Mouse (Mus musculus) neural tube, embryonic 14.5 days (tissue): ENCODE measurements around the gene Naip5. TPM values are rescaled to one million over a fixed set of nuclear protein-coding genes. Genes with fewer than 3 reads are reported as not detected.
"Not testable (repeated sequence)": the region's sequence is repeated elsewhere in the genome, so short reads cannot be mapped to it uniquely, and the experiment has no call there.

Experiments used
- ATAC-seq: fragments of 200-750 bp; cut with Nextera tagmentation; 2 replicates; pipeline ENCODE4 v1.8.0; 2017; ENCODE audit warnings: low read depth, mild to moderate bottlenecking, moderate TSS enrichment, moderate library complexity
- H3K27ac ChIP-seq: fragments of 300-500 bp; sonication (generic); 2 replicates; pipeline ENCODE4 v1.5.1; 2014; ENCODE audit warnings: low read depth, mild to moderate bottlenecking, control low read depth, low read length, moderate library complexity, mixed read lengths
- H3K27me3 ChIP-seq: fragments of 300-500 bp; sonication (generic); 2 replicates; pipeline ENCODE4 v1.6.1; 2014; ENCODE audit warnings: low read length; ENCODE audit not compliant: control insufficient read depth, insufficient read depth
- H3K36me3 ChIP-seq: fragments of 300-500 bp; sonication (generic); 2 replicates; pipeline ENCODE4 v1.6.1; 2014; ENCODE audit warnings: low read length, mixed read lengths; ENCODE audit not compliant: control insufficient read depth, insufficient read depth
- H3K4me1 ChIP-seq: fragments of 300-500 bp; sonication (generic); 2 replicates; pipeline ENCODE4 v1.6.1; 2014; ENCODE audit warnings: low read length; ENCODE audit not compliant: control insufficient read depth, insufficient read depth
- H3K4me2 ChIP-seq: fragments of 300-500 bp; sonication (generic); 2 replicates; pipeline ENCODE4 v1.6.1; 2014; ENCODE audit warnings: mild to moderate bottlenecking, low read depth, low read length, control low read depth
- H3K4me3 ChIP-seq: fragments of 300-500 bp; sonication (generic); 2 replicates; pipeline ENCODE4 v1.5.1; 2014; ENCODE audit warnings: low read depth, low read length, control low read depth, mixed read lengths
- H3K9ac ChIP-seq: fragments of 300-500 bp; sonication (generic); replicated peaks from 2 replicates; pipeline ENCODE4 v1.6.1; 2014; ENCODE audit warnings: low read depth, mild to moderate bottlenecking, control low read depth, low read length, mixed read lengths
- H3K9me3 ChIP-seq: fragments of 300-500 bp; sonication (generic); 2 replicates; pipeline ENCODE4 v1.6.1; 2016; ENCODE audit warnings: low read length; ENCODE audit not compliant: control insufficient read depth
- WGBS: fragments of 180-500 bp; shearing (Covaris S2); extraction: QIAGEN DNeasy Blood & Tissue Kit; methylation state at CpG from one replicate; pipeline ENCODE4 v1.1.7; 2014; 5-methylcytosine and 5-hydroxymethylcytosine counted together
- polyA plus RNA-seq: library from polyadenylated mRNA; unstranded; fragments of >200 nt; fragmentation: Nextera tagmentation; extraction: Ambion mirVana; gene quantifications from 2 replicates; pipeline ENCODE4 v1.2.1, GENCODE M21; 2014

Naip5 gene
- 0.12 and 0.28 TPM in 2 replicates for polyA plus RNA-seq

GRCm38 (mm10) chr13:100246223-100246622 is at the start of gene Naip5:
Naip5 (minus strand) TSS chr13:100246323.
- not testable (repeated sequence) for H3K4me1 ChIP-seq, ATAC-seq, H3K27ac ChIP-seq, H3K36me3 ChIP-seq, H3K9ac ChIP-seq, H3K4me3 ChIP-seq, H3K27me3 ChIP-seq, H3K4me2 ChIP-seq, H3K9me3 ChIP-seq
- 93% methylated on average over 4 of the region's 4 CpGs for WGBS

- H3K4me3 ChIP-seq: no peak overlapping the region
- H3K9ac ChIP-seq: no peak overlapping the region
- WGBS: 78% methylated on average over 1 of the region's 1 CpGs
- H3K9me3 ChIP-seq: no peaks in the 10 kb centered on the region
- H3K27me3 ChIP-seq: no peaks in the 10 kb centered on the region
- no peak overlapping the region for H3K27ac ChIP-seq
- H3K4me2 ChIP-seq: no peak overlapping the region
- no peak for ATAC-seq
- no peaks in the 10 kb centered on the region for H3K36me3 ChIP-seq
- H3K4me1 ChIP-seq: no peaks in the 10 kb centered on the region
Observed at GRCm38 (mm10) chr13:100284611-100285010, 38.5 kb upstream of the Naip5 start.

GRCm38 (mm10) chr13:100271474-100272132 is 25.5 kb upstream of the Naip5 start:
- ATAC-seq, H3K9ac ChIP-seq, H3K27me3 ChIP-seq, H3K9me3 ChIP-seq, H3K27ac ChIP-seq, H3K4me1 ChIP-seq, H3K4me2 ChIP-seq, H3K4me3 ChIP-seq, H3K36me3 ChIP-seq: not testable (repeated sequence)
- WGBS: no CpG with 5 or more reads among the region's 1 CpGs

- H3K4me2 ChIP-seq, H3K36me3 ChIP-seq, H3K4me1 ChIP-seq, ATAC-seq, H3K9ac ChIP-seq, H3K27ac ChIP-seq, H3K27me3 ChIP-seq, H3K9me3 ChIP-seq, H3K4me3 ChIP-seq: not testable (repeated sequence)
- 73% methylated on average over 2 of the region's 2 CpGs for WGBS
Observed at GRCm38 (mm10) chr13:100256996-100257395, 10.9 kb upstream of the Naip5 start.

GRCm38 (mm10) chr13:100255925-100256324 is 9.8 kb upstream of the Naip5 start:
- H3K4me2 ChIP-seq, H3K27ac ChIP-seq, H3K9ac ChIP-seq, H3K4me1 ChIP-seq, H3K4me3 ChIP-seq, H3K36me3 ChIP-seq, ATAC-seq, H3K27me3 ChIP-seq, H3K9me3 ChIP-seq: not testable (repeated sequence)
- WGBS: 90% methylated on average over 6 of the region's 6 CpGs

GRCm38 (mm10) chr13:100251897-100252296 is 5.8 kb upstream of the Naip5 start:
- not testable (repeated sequence) for H3K4me2 ChIP-seq, H3K27me3 ChIP-seq, H3K9me3 ChIP-seq, ATAC-seq, H3K9ac ChIP-seq, H3K27ac ChIP-seq, H3K36me3 ChIP-seq, H3K4me3 ChIP-seq, H3K4me1 ChIP-seq
- WGBS: 87% methylated on average over 2 of the region's 2 CpGs

GRCm38 (mm10) chr13:100246896-100247519 is 885 bp upstream of the Naip5 start:
- H3K36me3 ChIP-seq, H3K9me3 ChIP-seq, H3K9ac ChIP-seq, H3K4me2 ChIP-seq, H3K4me1 ChIP-seq, H3K27ac ChIP-seq, H3K27me3 ChIP-seq, H3K4me3 ChIP-seq, ATAC-seq: not testable (repeated sequence)
- 91% methylated on average over 5 of the region's 5 CpGs for WGBS

- no peaks in the 10 kb centered on the region for H3K4me1 ChIP-seq
- H3K4me2 ChIP-seq: no peak overlapping the region
- H3K27me3 ChIP-seq: no peaks in the 10 kb centered on the region
- no peak for ATAC-seq
- H3K9ac ChIP-seq: no peak overlapping the region
- H3K4me3 ChIP-seq: no peak overlapping the region
- no peaks in the 10 kb centered on the region for H3K36me3 ChIP-seq
- H3K9me3 ChIP-seq: no peaks in the 10 kb centered on the region
- H3K27ac ChIP-seq: no peak overlapping the region
Observed at GRCm38 (mm10) chr13:100243702-100244101, 2.4 kb downstream of the Naip5 start.

- H3K4me2 ChIP-seq, H3K36me3 ChIP-seq, ATAC-seq, H3K9me3 ChIP-seq, H3K4me1 ChIP-seq, H3K27me3 ChIP-seq, H3K27ac ChIP-seq, H3K4me3 ChIP-seq, H3K9ac ChIP-seq: not testable (repeated sequence)
- 85% methylated on average over 1 of the region's 1 CpGs for WGBS
Observed at GRCm38 (mm10) chr13:100213683-100214082, 32.4 kb downstream of the Naip5 start.
